Mouse (Mus musculus): Measurements from ENCODE around the gene Reep6. TPM values are rescaled to one million over a fixed set of nuclear protein-coding genes. Genes with fewer than 3 reads are reported as not detected.

The Reep6 gene
- polyA plus RNA-seq, 1 experiment from 2014 or later: 102 TPM

GRCm38 (mm10) chr10:80299301-80299700 is 30.5 kb upstream of the Reep6 start:
- WGBS (ENCODE audit: insufficient replicate concordance): 10% methylated on average over 15 of the region's 15 CpGs
- Histone ChIP-seq H3K4me3 (ENCODE audit: low read depth, low read length) (no peak overlapping the region), H3K27me3 (ENCODE audit: control insufficient read depth, insufficient read depth, low read depth, low read length) (peaks cover 76% of the 10 kb centered on the region)

GRCm38 (mm10) chr10:80299824-80300223 is 29.9 kb upstream of the Reep6 start:
- Histone ChIP-seq H3K27ac (ENCODE audit: low read length) (no peak overlapping the region), H3K9me3 (replicated peaks; ENCODE audit: control insufficient read depth, low read length) (no peaks in the 10 kb centered on the region), H3K4me3 (ENCODE audit: low read depth, low read length) (no peak overlapping the region), H3K9ac (ENCODE audit: low read depth, low read length) (no peak overlapping the region), H3K36me3 (ENCODE audit: control insufficient read depth, insufficient read depth) (peaks cover under 1% of the 10 kb centered on the region), H3K4me1 (ENCODE audit: control insufficient read depth, low read depth, low read length) (peaks cover 17% of the 10 kb centered on the region), H3K4me2 (ENCODE audit: low read depth, low read length) (no peak overlapping the region), H3K27me3 (ENCODE audit: control insufficient read depth, insufficient read depth, low read depth, low read length) (peaks cover 81% of the 10 kb centered on the region)
- 43% methylated on average over 10 of the region's 10 CpGs for WGBS (ENCODE audit: insufficient replicate concordance)
- ATAC-seq (ENCODE audit: low read depth): no peak

More at GRCm38 (mm10) chr10:80299301-80299700, 30.5 kb upstream of the Reep6 start:
- H3K36me3 ChIP-seq (ENCODE audit: control insufficient read depth, insufficient read depth): peaks cover 6% of the 10 kb centered on the region
- no peaks in the 10 kb centered on the region for H3K9me3 ChIP-seq (replicated peaks; ENCODE audit: control insufficient read depth, low read length)
- no peak overlapping the region for H3K4me2 ChIP-seq (ENCODE audit: low read depth, low read length)
- no peak overlapping the region for H3K27ac ChIP-seq (ENCODE audit: low read length)
- peaks cover 20% of the 10 kb centered on the region for H3K4me1 ChIP-seq (ENCODE audit: control insufficient read depth, low read depth, low read length)
- H3K9ac ChIP-seq (ENCODE audit: low read depth, low read length): no peak overlapping the region
- ATAC-seq (ENCODE audit: low read depth): no peak

GRCm38 (mm10) chr10:80300672-80301181 is 29.0 kb upstream of the Reep6 start:
- no peak overlapping the region for H3K9ac ChIP-seq (ENCODE audit: low read depth, low read length)
- 26% methylated on average over 11 of the region's 11 CpGs for WGBS (ENCODE audit: insufficient replicate concordance)
- H3K4me2 ChIP-seq (ENCODE audit: low read depth, low read length): no peak overlapping the region
- no peaks in the 10 kb centered on the region for H3K36me3 ChIP-seq (ENCODE audit: control insufficient read depth, insufficient read depth)
- no peak overlapping the region for H3K27ac ChIP-seq (ENCODE audit: low read length)
- peaks cover 10% of the 10 kb centered on the region for H3K4me1 ChIP-seq (ENCODE audit: control insufficient read depth, low read depth, low read length)
- no peaks in the 10 kb centered on the region for H3K9me3 ChIP-seq (replicated peaks; ENCODE audit: control insufficient read depth, low read length)
- H3K27me3 ChIP-seq (ENCODE audit: control insufficient read depth, insufficient read depth, low read depth, low read length): peaks cover 90% of the 10 kb centered on the region
- no peak for ATAC-seq (ENCODE audit: low read depth)
- no peak overlapping the region for H3K4me3 ChIP-seq (ENCODE audit: low read depth, low read length)

- H3K27me3 ChIP-seq (ENCODE audit: control insufficient read depth, insufficient read depth, low read depth, low read length): peaks cover 95% of the 10 kb centered on the region
- ATAC-seq (ENCODE audit: low read depth): no peak
- no peak overlapping the region for H3K4me2 ChIP-seq (ENCODE audit: low read depth, low read length)
- H3K4me1 ChIP-seq (ENCODE audit: control insufficient read depth, low read depth, low read length): peaks cover 6% of the 10 kb centered on the region
- H3K36me3 ChIP-seq (ENCODE audit: control insufficient read depth, insufficient read depth): no peaks in the 10 kb centered on the region
- 49% methylated on average over 10 of the region's 10 CpGs for WGBS (ENCODE audit: insufficient replicate concordance)
- no peak overlapping the region for H3K4me3 ChIP-seq (ENCODE audit: low read depth, low read length)
- H3K9ac ChIP-seq (ENCODE audit: low read depth, low read length): no peak overlapping the region
- H3K9me3 ChIP-seq (replicated peaks; ENCODE audit: control insufficient read depth, low read length): no peaks in the 10 kb centered on the region
- no peak overlapping the region for H3K27ac ChIP-seq (ENCODE audit: low read length)
Observed at GRCm38 (mm10) chr10:80301256-80302081, 28.3 kb upstream of the Reep6 start.

- no peak for ATAC-seq (ENCODE audit: low read depth)
- Histone ChIP-seq H3K27me3 (ENCODE audit: control insufficient read depth, insufficient read depth, low read depth, low read length) (peaks cover 91% of the 10 kb centered on the region), H3K27ac (ENCODE audit: low read length) (no peak overlapping the region), H3K9ac (ENCODE audit: low read depth, low read length) (no peak overlapping the region), H3K4me3 (ENCODE audit: low read depth, low read length) (no peak overlapping the region), H3K4me2 (ENCODE audit: low read depth, low read length) (no peak overlapping the region), H3K9me3 (replicated peaks; ENCODE audit: control insufficient read depth, low read length) (no peaks in the 10 kb centered on the region), H3K36me3 (ENCODE audit: control insufficient read depth, insufficient read depth) (no peaks in the 10 kb centered on the region), H3K4me1 (ENCODE audit: control insufficient read depth, low read depth, low read length) (peaks cover 6% of the 10 kb centered on the region)
- WGBS (ENCODE audit: insufficient replicate concordance): 59% methylated on average over 5 of the region's 5 CpGs
Observed at GRCm38 (mm10) chr10:80302082-80302355, 27.7 kb upstream of the Reep6 start.

- Histone ChIP-seq H3K27ac (ENCODE audit: low read length) (no peak overlapping the region), H3K27me3 (ENCODE audit: control insufficient read depth, insufficient read depth, low read depth, low read length) (peaks cover 89% of the 10 kb centered on the region), H3K4me3 (ENCODE audit: low read depth, low read length) (no peak overlapping the region), H3K4me1 (ENCODE audit: control insufficient read depth, low read depth, low read length) (peaks cover 6% of the 10 kb centered on the region), H3K4me2 (ENCODE audit: low read depth, low read length) (no peak overlapping the region), H3K36me3 (ENCODE audit: control insufficient read depth, insufficient read depth) (no peaks in the 10 kb centered on the region), H3K9me3 (replicated peaks; ENCODE audit: control insufficient read depth, low read length) (no peaks in the 10 kb centered on the region), H3K9ac (ENCODE audit: low read depth, low read length) (no peak overlapping the region)
- ATAC-seq (ENCODE audit: low read depth): peak; percentile 61
- 28% methylated on average over 9 of the region's 9 CpGs for WGBS (ENCODE audit: insufficient replicate concordance)
Observed at GRCm38 (mm10) chr10:80302471-80302881, 27.3 kb upstream of the Reep6 start.

GRCm38 (mm10) chr10:80304458-80304857 is 25.3 kb upstream of the Reep6 start:
- 0 out of 2 replicates have a peak overlapping the region, but pooled peaks have one; percentile 7 for H3K4me3 ChIP-seq (ENCODE audit: low read depth, low read length)
- peaks cover 81% of the 10 kb centered on the region for H3K27me3 ChIP-seq (ENCODE audit: control insufficient read depth, insufficient read depth, low read depth, low read length)
- 6% methylated on average over 12 of the region's 12 CpGs for WGBS (ENCODE audit: insufficient replicate concordance)
- no peak overlapping the region for H3K27ac ChIP-seq (ENCODE audit: low read length)
- H3K4me1 ChIP-seq (ENCODE audit: control insufficient read depth, low read depth, low read length): peaks cover 6% of the 10 kb centered on the region
- H3K4me2 ChIP-seq (ENCODE audit: low read depth, low read length): peak overlapping the region; percentile 17; the same call in 1 of the 2 replicates
- no peaks in the 10 kb centered on the region for H3K9me3 ChIP-seq (replicated peaks; ENCODE audit: control insufficient read depth, low read length)
- no peak overlapping the region for H3K9ac ChIP-seq (ENCODE audit: low read depth, low read length)
- peak; percentile 7; the same call in 1 of the 2 replicates for ATAC-seq (ENCODE audit: low read depth)
- no peaks in the 10 kb centered on the region for H3K36me3 ChIP-seq (ENCODE audit: control insufficient read depth, insufficient read depth)

- H3K4me3 ChIP-seq (ENCODE audit: low read depth, low read length): 0 out of 2 replicates have a peak overlapping the region, but pooled peaks have one; percentile 7
- no peak overlapping the region for H3K27ac ChIP-seq (ENCODE audit: low read length)
- H3K9ac ChIP-seq (ENCODE audit: low read depth, low read length): no peak overlapping the region
- peak; percentile 53 for ATAC-seq (ENCODE audit: low read depth)
- H3K27me3 ChIP-seq (ENCODE audit: control insufficient read depth, insufficient read depth, low read depth, low read length): peaks cover 78% of the 10 kb centered on the region
- H3K36me3 ChIP-seq (ENCODE audit: control insufficient read depth, insufficient read depth): no peaks in the 10 kb centered on the region
- WGBS (ENCODE audit: insufficient replicate concordance): 4% methylated on average over 25 of the region's 25 CpGs
- H3K9me3 ChIP-seq (replicated peaks; ENCODE audit: control insufficient read depth, low read length): no peaks in the 10 kb centered on the region
- H3K4me2 ChIP-seq (ENCODE audit: low read depth, low read length): peak overlapping the region; percentile 17; the same call in 1 of the 2 replicates
- H3K4me1 ChIP-seq (ENCODE audit: control insufficient read depth, low read depth, low read length): peaks cover 6% of the 10 kb centered on the region
Observed at GRCm38 (mm10) chr10:80304862-80305261, 24.9 kb upstream of the Reep6 start.

GRCm38 (mm10) chr10:80311560-80311959 is 18.2 kb upstream of the Reep6 start:
- WGBS (ENCODE audit: insufficient replicate concordance): 69% methylated on average over 16 of the region's 16 CpGs

More at GRCm38 (mm10) chr10:80311560-80311959, 18.2 kb upstream of the Reep6 start:
- Histone ChIP-seq H3K27ac (ENCODE audit: low read length) (no peak overlapping the region), H3K9me3 (replicated peaks; ENCODE audit: control insufficient read depth, low read length) (no peaks in the 10 kb centered on the region), H3K4me2 (ENCODE audit: low read depth, low read length) (no peak overlapping the region), H3K9ac (ENCODE audit: low read depth, low read length) (no peak overlapping the region), H3K4me1 (ENCODE audit: control insufficient read depth, low read depth, low read length) (peaks cover 6% of the 10 kb centered on the region), H3K4me3 (ENCODE audit: low read depth, low read length) (no peak overlapping the region), H3K36me3 (ENCODE audit: control insufficient read depth, insufficient read depth) (no peaks in the 10 kb centered on the region), H3K27me3 (ENCODE audit: control insufficient read depth, insufficient read depth, low read depth, low read length) (peaks cover 78% of the 10 kb centered on the region)
- ATAC-seq (ENCODE audit: low read depth): no peak
